Comparison of ENCODE assay signal across 12 mouse cellular contexts in the genomic region with DNA sequence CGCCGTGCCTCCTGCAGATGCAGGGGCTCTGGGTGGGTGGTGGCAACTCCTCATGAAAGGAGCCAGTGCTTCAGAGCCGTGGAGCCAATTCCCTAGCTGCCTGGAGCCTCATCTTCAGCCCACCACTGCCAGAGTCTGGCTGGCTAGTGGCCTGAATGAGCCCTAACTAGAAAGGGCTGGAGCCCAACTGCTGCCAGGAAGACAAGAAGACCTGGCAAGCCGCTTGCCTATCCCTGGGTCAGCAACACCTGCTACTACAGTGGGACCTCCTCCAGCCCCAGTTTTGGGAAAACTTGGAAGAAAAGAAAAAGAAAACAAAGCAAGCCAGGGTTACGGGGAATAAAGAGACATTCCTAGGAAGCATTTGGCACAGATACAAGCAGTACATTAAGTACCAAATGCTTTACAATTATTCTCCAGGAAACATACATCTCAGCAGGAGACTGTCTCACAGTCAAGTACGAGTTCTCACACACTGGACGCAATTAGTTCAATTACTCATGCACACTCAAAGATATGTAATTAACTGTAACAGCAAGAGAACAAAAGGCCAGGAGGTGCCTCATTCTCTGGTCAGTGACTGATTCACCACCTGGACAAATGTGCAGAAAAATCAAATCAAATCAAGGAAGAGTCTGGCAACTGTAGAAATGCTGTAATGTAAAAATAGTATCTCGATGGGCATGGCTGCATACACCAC. TPM values are rescaled to one million over a fixed set of nuclear protein-coding genes. Genes with fewer than 3 reads are reported as not detected.
DNase-seq lines count a peak whose midpoint lies in the region; ATAC-seq lines count a peak whose summit lies in the region.
"Had no signal": no experiment of that assay in that cellular context is flagged by ENCODE, and none has a peak within 500 bp of the region (broad histone marks: within the 10 kb centered on the region; RNA-seq: fewer than 3 reads in every experiment).

No protein-coding gene starts in this region.

- no peak overlapping the region for H3K27ac ChIP-seq in hindbrain, embryonic 14.5 days
- H3K27ac ChIP-seq in hindbrain, embryonic 12.5 days, result no peak overlapping the region
- H3K27ac ChIP-seq in forebrain, embryonic 14.5 days (ENCODE audit: low read depth, low read length), result 0 out of 2 replicates have a peak overlapping the region, but pooled peaks have one; percentile 55
- H3K27ac ChIP-seq: gastrocnemius, adult 2 months; liver, embryonic 14.5 days; macrophage had no signal

- 55% methylated on average over 8 of the region's 8 CpGs for WGBS in hindbrain, embryonic 14.5 days
- 67% methylated on average over 8 of the region's 8 CpGs for WGBS in hindbrain, embryonic 12.5 days
- WGBS in forebrain, embryonic 14.5 days, result 27% methylated on average over 8 of the region's 8 CpGs

- DNase-seq in hindbrain, embryonic 14.5 days (ENCODE audit: low spot score), result peak; percentile 34
- peak; percentile 41 for DNase-seq in testis, postnatal 10 days (ENCODE audit: low spot score)
- DNase-seq in testis, postnatal 14 days (ENCODE audit: low spot score), result no peak
- peak; percentile 63 for DNase-seq in forebrain, embryonic 14.5 days (ENCODE audit: low spot score)
- DNase-seq in right cerebral cortex, postnatal 10 days (ENCODE audit: low spot score in 2 of 2), result no peak
- no peak for DNase-seq in spleen, postnatal 36 days (ENCODE audit: low spot score in 2 of 2)
- DNase-seq: gastrocnemius, adult 2 months; thymus, postnatal 36 days had no signal

- no peak overlapping the region for H3K4me2 ChIP-seq in hindbrain, embryonic 14.5 days (replicated peaks)
- H3K4me2 ChIP-seq in hindbrain, embryonic 12.5 days (replicated peaks), result no peak overlapping the region
- no peak overlapping the region for H3K4me2 ChIP-seq in forebrain, embryonic 14.5 days (ENCODE audit: low read length)
- H3K4me2 ChIP-seq: heart, embryonic 11.5 days had no signal

- peaks cover 28% of the 10 kb centered on the region for H3K36me3 ChIP-seq in hindbrain, embryonic 14.5 days (replicated peaks; ENCODE audit: control insufficient read depth, insufficient read depth)
- H3K36me3 ChIP-seq in hindbrain, embryonic 12.5 days, result peaks cover 5% of the 10 kb centered on the region; the same call in 1 of the 2 replicates
- no peaks in the 10 kb centered on the region for H3K36me3 ChIP-seq in forebrain, embryonic 14.5 days (ENCODE audit: control insufficient read depth, insufficient read depth, low read length)

- peaks cover 6% of the 10 kb centered on the region; the same call in 1 of the 2 replicates for H3K4me1 ChIP-seq in hindbrain, embryonic 14.5 days (replicated peaks; ENCODE audit: control insufficient read depth, insufficient read depth, low read length)
- H3K4me1 ChIP-seq in hindbrain, embryonic 12.5 days, result 0 out of 2 replicates have a peak, but pooled peaks cover 3% of the 10 kb centered on the region
- H3K4me1 ChIP-seq in forebrain, embryonic 14.5 days (ENCODE audit: control insufficient read depth, insufficient read depth, low read length), result peaks cover 5% of the 10 kb centered on the region; the same call in 1 of the 2 replicates

- ATAC-seq in hindbrain, embryonic 14.5 days (ENCODE audit: low FRiP score), result no peak
- no peak for ATAC-seq in hindbrain, embryonic 12.5 days (ENCODE audit: low FRiP score)
- no peak; the same call in 1 of the 2 replicates for ATAC-seq in forebrain, embryonic 14.5 days

- no peaks in the 10 kb centered on the region for H3K9me3 ChIP-seq in hindbrain, embryonic 14.5 days (ENCODE audit: control insufficient read depth, low read length)
- no peaks in the 10 kb centered on the region for H3K9me3 ChIP-seq in hindbrain, embryonic 12.5 days (replicated peaks)
- no peaks in the 10 kb centered on the region for H3K9me3 ChIP-seq in forebrain, embryonic 14.5 days (replicated peaks; ENCODE audit: control insufficient read depth, low read length)

- H3K9ac ChIP-seq in hindbrain, embryonic 14.5 days, result no peak overlapping the region
- H3K9ac ChIP-seq in hindbrain, embryonic 12.5 days, result no peak overlapping the region
- no peak overlapping the region for H3K9ac ChIP-seq in forebrain, embryonic 14.5 days (ENCODE audit: low read length)
- H3K9ac ChIP-seq: liver, embryonic 14.5 days had no signal

- no peaks in the 10 kb centered on the region for H3K27me3 ChIP-seq in hindbrain, embryonic 14.5 days (ENCODE audit: control insufficient read depth, insufficient read depth, low read length)
- H3K27me3 ChIP-seq in hindbrain, embryonic 12.5 days, result no peaks in the 10 kb centered on the region
- no peaks in the 10 kb centered on the region for H3K27me3 ChIP-seq in forebrain, embryonic 14.5 days (replicated peaks; ENCODE audit: control insufficient read depth, insufficient read depth, low read length)

- H3K4me3 ChIP-seq in hindbrain, embryonic 14.5 days (replicated peaks; ENCODE audit: low read length), result no peak overlapping the region
- no peak overlapping the region for H3K4me3 ChIP-seq in hindbrain, embryonic 12.5 days
- no peak overlapping the region for H3K4me3 ChIP-seq in forebrain, embryonic 14.5 days (ENCODE audit: low read depth, low read length)
- H3K4me3 ChIP-seq: gastrocnemius, adult 2 months had no signal

RNA-seq across cellular contexts. Expression of a gene that starts 34.8 kb away (rescaled TPM):
- 23.3 and 27.7 TPM in 2 replicates for polyA plus RNA-seq in hindbrain, embryonic 14.5 days (2014; fragmentation: Nextera tagmentation; extraction: Ambion mirVana)
- polyA plus RNA-seq in hindbrain, embryonic 12.5 days (2016; fragmentation: Nextera tagmentation; extraction: Ambion mirVana), result 19.7 and 20.6 TPM in 2 replicates
- polyA plus RNA-seq in forebrain, embryonic 14.5 days (2014; fragmentation: Nextera tagmentation; extraction: Ambion mirVana), result 17.7 and 18.7 TPM in 2 replicates

Comparison
In these comparisons a context has a peak if more than half of its experiments do, and no peak if none do; other contexts are left out.
1. DNase-seq: peak in hindbrain, embryonic 14.5 days (single experiment), testis, postnatal 10 days (single experiment) and forebrain, embryonic 14.5 days (single experiment); none in testis, postnatal 14 days (single experiment), right cerebral cortex, postnatal 10 days (0 of 2) and spleen, postnatal 36 days (0 of 2).